Mouse (Mus musculus): Measurements from ENCODE around the gene Efna1. TPM values are rescaled to one million over a fixed set of nuclear protein-coding genes. Genes with fewer than 3 reads are reported as not detected.
A peak's percentile ranks its signal among the peaks of the same experiment; 100 is the strongest.

Gene Efna1
- 10 to 100 TPM; 48.8 to 57.5 TPM for total RNA-seq (2021)

DNA sequence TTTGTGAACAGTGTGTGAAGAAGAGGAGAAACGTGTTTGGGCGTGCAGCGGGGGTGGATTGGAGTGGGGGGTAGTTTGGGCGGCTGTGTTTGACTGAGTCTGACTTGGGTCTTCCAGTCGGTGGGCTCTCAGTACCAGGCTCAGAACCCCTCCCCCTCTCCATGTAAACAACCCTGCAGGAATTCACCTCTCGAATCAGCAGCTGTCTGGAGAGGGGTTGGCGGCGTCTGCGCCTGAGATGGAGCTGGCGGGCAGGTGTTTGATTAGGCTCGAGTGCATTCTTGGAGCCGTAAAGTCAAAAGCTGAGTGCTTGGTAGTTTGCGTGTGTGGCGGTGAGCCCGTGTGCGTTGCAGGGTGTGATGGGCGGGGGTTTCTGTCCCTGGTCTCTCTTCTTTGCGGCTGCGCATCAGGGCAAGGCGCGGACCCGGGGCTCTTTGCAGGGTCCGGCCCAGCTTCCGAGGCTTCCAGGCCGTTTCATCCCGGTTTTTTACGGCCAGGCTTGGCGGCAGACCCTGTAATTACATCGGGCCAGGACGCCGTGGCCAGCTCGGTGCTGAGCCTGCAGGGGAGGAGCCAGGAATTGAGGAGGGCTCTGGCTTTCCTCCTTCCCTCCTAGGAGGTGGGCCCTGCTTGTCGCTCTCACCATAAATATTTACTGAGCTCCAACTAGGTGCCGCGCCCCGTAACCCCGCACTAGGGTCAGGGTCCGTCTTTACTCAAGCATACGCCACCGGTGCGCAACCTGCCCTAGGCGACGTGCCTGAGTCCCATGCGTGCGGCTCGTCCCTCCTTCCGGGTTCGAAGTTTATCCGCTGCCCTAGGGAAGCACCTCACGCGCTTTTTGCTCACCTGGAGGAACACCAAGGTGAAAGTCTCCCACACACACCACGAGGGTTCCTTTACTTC lies at the start of gene Efna1:
Gene Efna1 (minus strand): TSS at position 537 of the 906 bp plus-strand sequence.
- peak; percentile 70 to 72 for DNase-seq
- intact Hi-C loops (cut with DNase I) = no loop called here

DNA sequence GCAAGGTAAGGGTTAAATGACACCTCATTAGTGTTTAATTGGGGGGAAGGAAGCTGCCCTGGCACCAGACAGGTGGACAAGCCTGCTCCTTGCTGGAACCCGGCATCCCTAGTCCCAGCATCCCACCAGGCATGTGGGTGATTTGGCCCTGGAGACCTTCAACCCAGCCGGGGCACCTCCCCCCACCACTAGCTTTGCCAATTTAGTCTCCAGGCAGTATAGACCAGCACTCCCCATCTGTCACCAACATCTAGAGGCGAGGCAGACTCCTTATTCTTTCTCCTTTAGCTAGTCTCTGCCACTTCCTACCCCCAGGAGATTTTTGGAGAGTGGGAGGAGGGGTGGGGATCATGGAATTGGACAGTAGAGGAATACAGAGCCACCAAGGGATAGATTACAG lies 49.4 kb upstream of the Efna1 start:
- intact Hi-C loops (cut with DNase I) = no loop called here
- DNase-seq = no peak

DNA sequence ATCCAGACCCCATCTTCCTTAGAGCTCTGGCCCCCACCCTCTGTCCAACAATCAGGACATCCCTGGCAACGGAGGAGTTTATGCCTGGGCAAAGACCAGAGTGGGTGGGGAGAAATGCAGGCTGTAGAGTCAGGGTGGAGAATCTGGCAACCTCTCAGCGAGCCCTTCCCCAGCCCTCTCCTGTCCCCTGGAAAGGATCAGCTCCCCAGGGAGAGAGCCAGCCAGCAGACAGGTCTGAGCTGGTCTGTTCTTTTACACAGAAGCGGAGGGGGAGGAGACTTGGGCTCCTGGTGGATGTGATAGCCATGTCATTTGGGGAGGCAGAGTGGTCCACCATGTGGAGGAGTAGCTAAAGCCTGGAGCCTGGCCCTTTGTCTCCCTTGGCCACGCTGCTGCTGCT lies 47.7 kb upstream of the Efna1 start:
- DNase-seq = no peak
- intact Hi-C loops (cut with DNase I) = no loop called here

GRCm38 (mm10) chr3:89327371-89327870 lies 46.5 kb upstream of the Efna1 start:
- intact Hi-C loops (cut with DNase I) = no loop called here
- DNase-seq = no peak

- intact Hi-C loops (cut with DNase I) = no loop called here
- DNase-seq = no peak
Measured at GRCm38 (mm10) chr3:89325882-89326281, 44.9 kb upstream of the Efna1 start.

- DNase-seq = peak; percentile 66 to 69
- intact Hi-C loops (cut with DNase I) = no loop called here
Measured at GRCm38 (mm10) chr3:89322514-89323165, 41.7 kb upstream of the Efna1 start, which contains the start of gene Efna3. Efna3 (minus strand) TSS chr3:89322965.

DNA sequence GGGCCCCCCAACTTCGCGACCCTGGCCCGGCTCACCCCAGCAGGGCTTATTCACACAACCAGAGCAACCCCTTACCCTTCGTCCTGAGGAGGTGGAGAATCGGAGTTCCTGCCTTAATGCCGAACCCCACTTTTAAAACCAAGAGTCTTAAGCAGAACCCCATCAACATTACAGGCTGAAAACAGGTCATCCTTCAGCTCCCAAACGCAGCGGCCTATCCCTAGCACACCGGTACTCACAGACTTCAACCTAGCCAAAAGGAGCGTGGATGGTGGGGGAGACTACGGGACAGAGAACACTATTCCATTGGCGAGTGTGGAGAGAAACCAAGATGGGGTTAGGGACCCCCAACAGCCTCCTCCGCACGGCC lies 41.2 kb upstream of the Efna1 start:
- intact Hi-C loops (cut with DNase I) = no loop called here
- no peak for DNase-seq

- intact Hi-C loops (cut with DNase I) = no loop called here
- no peak for DNase-seq
Measured at GRCm38 (mm10) chr3:89321183-89322130, 40.5 kb upstream of the Efna1 start.

- intact Hi-C loops (cut with DNase I) = no loop called here
- no peak for DNase-seq
Measured at GRCm38 (mm10) chr3:89320581-89321182, 39.7 kb upstream of the Efna1 start.

DNA sequence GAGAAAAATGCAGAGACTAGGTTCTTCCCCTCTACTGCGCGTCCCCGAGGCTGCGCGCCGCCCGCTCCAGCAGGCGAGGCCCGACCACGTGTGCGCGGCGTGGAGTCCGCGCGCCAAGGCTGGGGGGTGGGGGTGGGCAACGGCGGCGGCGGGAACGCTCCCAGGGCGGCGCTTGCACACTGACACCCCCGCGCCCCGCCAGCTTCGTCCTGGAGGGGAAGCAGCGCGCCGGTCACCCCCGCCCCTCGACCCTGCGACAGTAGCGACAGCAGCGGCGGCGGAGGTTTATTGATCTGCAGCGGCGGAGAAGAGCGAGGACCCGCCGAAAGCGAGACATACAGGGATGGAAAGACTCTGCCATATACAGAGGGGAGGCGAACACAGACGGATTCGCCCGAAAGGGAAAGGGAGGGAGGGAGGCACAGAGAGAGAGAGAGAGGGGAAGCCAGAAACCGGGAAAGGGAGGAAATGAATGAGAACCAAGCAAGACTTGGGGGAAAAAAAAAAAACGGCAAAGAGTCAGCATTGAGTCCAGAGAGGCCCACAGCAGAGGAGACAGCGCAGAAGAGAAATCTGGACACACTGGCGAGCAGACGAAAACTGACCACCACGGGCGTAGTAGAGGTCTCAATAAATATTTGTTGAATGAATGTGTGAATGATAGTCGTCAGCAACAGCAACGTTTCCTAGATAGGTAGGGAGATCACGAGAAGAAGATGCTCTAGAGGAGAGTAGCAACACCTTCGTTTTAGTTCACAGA lies 38.8 kb upstream of the Efna1 start:
- intact Hi-C loops (cut with DNase I) = no loop called here
- no peak for DNase-seq

- intact Hi-C loops (cut with DNase I) = no loop called here
- no peak for DNase-seq
Measured at GRCm38 (mm10) chr3:89318971-89319590, 38.1 kb upstream of the Efna1 start.

DNA sequence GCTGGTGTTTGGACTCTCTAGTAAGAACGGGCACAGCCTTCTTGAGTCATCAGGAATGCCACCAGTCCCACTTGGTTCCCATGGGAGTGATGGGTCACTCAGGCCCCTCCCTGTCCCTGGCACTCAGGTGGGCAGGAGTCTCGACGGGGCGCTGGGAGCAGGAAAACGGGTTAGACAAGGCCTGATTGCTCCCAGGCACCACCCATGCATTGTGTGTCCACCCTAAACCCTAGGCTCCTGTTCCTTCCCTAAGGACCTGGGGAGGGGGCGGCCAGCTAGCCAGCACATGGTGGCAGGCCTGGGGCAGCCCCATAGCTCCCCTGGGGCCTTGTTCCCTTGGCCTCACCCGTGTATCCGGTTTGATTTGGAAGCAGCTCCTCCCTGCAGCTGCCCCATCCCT lies 37.4 kb upstream of the Efna1 start:
- intact Hi-C loops (cut with DNase I) = no loop called here
- DNase-seq = no peak

- intact Hi-C loops (cut with DNase I) = loop anchor here (1.0 to 2.0 kb wide), 3 partner anchors 20 to 168 kb away; no protein-coding TSS in a partner anchor
- no peak for DNase-seq
Measured at GRCm38 (mm10) chr3:89317246-89317645, 36.3 kb upstream of the Efna1 start.

- intact Hi-C loops (cut with DNase I) = loop anchor here (1.0 to 2.0 kb wide), 3 partner anchors 20 to 168 kb away; no protein-coding TSS in a partner anchor
- peak; percentile 90 to 93 for DNase-seq
Measured at GRCm38 (mm10) chr3:89316833-89317232, 35.9 kb upstream of the Efna1 start.

GRCm38 (mm10) chr3:89315930-89316831 lies 35.2 kb upstream of the Efna1 start:
- DNase-seq = no peak
- intact Hi-C loops (cut with DNase I) = loop anchor here (2.0 kb wide), 1 partner anchor 21 kb away; no protein-coding TSS in a partner anchor

DNA sequence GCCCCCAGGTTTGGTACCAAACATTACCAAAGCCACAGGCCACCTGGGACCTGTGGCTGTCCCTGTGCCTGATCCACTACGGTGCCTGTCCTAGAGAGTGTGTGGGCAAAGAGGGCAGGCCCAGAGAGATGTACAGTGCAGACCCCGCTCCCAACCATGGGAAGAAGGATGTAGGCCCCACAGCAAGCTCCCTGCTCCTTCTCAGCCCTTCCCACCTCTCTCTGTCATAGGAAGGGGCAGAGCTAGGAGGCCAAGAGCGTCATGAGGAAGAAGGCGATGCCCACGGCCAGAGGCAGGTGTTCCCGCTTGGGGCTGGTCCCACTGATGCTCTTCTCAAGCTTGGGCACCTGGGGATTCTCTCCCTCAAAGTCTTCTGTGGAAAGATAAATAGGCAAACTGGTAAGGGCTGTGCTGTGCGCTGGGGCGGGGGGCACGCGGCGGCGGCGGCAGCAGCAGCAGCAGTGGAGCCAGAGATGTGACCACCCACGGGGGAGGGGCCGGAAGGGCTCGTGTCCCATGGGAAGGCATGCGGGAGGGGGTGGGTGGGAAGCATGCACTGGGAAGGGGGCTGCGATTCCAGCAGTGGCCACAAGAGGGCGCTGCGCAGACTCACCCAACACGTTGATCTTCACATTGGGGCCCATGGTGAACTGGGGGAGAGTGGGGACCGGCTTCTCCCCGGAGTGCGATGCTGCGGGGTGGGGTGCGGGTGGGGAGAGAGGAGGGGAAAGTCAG lies 34.4 kb upstream of the Efna1 start:
- intact Hi-C loops (cut with DNase I) = no loop called here

DNA sequence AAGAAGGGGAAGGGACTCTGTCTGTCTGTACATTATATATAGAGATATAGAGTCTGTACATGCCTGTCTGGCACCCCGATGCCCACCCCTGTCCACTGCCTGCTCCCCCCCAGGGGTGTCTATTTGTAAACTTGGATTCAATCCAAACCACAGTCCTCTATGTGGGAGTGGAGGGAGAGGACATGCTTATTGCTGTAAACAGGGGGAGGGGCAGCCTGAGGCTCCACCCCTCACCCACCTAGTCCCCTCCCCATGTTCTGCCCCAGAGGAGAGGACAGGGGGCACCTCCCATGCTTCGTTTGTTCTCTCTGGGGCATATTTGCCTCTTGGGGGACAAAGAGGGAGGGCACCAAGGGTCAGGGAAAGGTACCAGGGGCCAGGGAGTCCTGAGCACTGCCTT lies 33.8 kb upstream of the Efna1 start:
- intact Hi-C loops (cut with DNase I) = no loop called here
- DNase-seq = no peak

More for the DNA sequence above, 34.4 kb upstream of the Efna1 start:
- DNase-seq = peak; percentile 78 to 91

All from heart, postnatal 10 days (tissue).